Mouse (Mus musculus): ENCODE measurements around the gene Syngr4.
"Not testable (repeated sequence)": the region's sequence is repeated elsewhere in the genome, so short reads cannot be mapped to it uniquely, and the experiment has no call there.

Syngr4 gene

DNA sequence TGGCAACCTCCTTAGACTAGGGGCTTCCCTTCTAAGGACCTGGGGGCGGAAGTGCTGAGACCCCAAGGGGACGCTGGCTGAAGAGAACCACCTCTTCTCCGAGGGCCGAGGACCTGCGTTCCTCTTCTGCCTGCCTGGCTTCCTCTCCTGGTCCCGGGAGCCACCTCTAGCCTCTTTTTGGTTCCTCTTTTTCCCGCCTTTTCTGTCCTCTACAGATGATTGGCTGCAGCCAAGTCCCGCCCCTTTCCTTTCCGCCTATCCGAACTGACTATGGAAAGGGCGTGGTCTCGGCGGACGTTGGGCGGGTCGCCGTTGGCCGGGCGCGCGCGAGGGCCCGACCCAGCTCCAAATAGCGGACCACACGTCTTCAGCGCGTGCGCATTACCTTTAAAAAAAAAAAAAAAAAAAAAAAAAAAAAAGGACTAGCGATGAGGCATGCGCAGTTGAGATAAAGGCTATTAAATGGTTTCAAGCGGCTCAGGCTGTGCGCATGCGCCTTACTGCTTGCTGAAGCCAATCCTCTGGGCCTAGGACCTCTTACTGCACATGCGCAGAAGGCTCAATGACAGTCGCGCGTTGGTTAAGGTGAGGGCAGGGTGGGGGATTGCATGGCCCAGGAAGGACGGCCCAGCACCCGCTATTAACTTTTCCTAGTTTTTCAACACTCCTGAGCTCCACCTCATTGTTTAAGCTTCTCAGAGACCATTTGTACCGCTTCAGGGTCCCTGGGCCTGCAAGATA, at the start of gene Syngr4, which contains the start of gene Tmem143:
Gene Syngr4 (minus strand): TSS at position 198 of the 741 bp plus-strand sequence.
Gene Tmem143 (plus strand): TSS at position 425 of the 741 bp plus-strand sequence.
- in situ Hi-C loops (cut with MboI, MseI): no loop called here

DNA sequence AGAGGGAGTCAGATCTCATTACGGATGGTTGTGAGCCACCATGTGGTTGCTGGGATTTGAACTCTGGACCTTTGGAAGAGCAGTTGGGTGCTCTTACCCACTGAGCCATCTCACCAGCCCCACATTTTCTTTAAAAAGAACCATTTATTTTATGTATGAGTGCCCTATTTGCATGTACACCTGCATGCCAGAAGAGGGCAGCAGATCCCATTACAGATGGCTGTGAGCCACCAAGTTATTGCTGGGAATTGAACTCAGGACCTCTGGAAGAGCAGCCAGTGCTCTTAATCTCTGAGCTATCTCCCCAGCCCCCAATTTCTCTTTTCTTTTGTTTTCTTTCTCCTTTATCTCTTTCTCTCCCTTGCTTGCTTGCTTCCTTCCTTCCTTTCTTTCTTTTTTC, 46.8 kb upstream of the Syngr4 start:
- in situ Hi-C loops (cut with MboI, MseI): loop anchor here (5.0 kb wide), 2 partner anchors 69 to 211 kb away; no protein-coding TSS in a partner anchor

DNA sequence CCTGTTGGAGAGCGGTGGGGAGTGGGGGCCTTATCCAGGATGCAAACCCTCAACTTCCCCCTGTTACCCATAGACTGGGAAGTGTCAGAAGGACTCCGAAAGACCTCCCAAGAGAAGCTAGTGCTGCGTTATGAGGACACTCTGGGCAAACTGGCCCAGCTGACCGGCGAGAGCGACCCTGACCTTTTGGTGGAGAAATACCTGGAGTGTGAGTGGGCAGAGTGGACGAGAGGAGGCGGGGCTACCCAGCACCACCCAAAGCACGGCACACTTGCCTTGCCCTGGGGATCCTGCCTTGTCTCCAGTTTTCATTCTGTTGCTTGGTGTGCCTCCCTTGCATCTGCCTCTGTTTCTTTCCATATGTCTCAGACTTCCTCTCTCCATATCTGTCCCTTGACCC, 45.5 kb upstream of the Syngr4 start:
- in situ Hi-C loops (cut with MboI, MseI): loop anchor here (5.0 kb wide), 2 partner anchors 70 to 210 kb away; no protein-coding TSS in a partner anchor

- in situ Hi-C loops (cut with MboI, MseI): loop anchor here (5.0 kb wide), 2 partner anchors 72 to 208 kb away; no protein-coding TSS in a partner anchor
These were observed 43.3 kb upstream of the Syngr4 start for GRCm38 (mm10) chr7:45939836-45940235.

DNA sequence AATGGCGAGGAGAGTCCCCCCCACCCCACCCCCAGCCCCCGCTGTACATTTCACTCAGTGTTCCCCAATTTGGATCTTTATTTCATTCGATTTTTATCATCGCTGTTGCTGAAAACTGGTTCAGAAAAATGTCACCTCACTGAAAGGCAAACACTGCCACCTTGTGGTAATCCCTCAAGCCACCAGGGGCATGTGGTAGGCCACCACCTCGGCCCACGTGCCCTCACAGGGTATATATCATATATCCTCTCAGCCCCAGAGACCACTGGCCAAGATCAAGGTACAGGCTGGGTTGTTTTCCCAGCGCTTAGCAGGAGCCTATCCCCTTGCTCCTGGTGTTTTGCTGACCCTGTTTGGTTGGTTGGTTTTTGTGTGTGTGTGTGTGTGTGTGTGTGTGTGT, 38.6 kb upstream of the Syngr4 start:
- in situ Hi-C loops (cut with MboI, MseI): no loop called here

GRCm38 (mm10) chr7:45933766-45934165, 37.3 kb upstream of the Syngr4 start:
- in situ Hi-C loops (cut with MboI, MseI): not testable (repeated sequence)

DNA sequence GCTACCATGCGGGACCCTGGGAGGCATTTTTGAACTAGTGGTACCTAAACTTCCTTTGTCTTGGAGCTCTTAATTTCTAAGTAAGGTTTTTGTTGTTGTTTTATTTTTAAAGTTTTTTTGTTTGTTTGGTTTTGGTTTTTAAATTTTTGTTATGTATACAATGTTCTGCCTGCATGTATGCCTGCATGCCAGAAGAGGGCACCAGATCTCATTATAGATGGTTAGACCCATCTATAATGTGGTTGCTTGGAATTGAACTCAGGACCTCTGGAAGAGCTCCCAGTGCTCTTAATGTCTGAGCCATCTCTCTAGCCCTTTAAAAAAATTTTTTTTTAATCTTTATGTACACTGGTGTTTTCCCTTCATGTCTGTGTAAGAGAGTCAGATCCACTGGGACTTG, 33.2 kb upstream of the Syngr4 start:
- in situ Hi-C loops (cut with MboI, MseI): no loop called here

DNA sequence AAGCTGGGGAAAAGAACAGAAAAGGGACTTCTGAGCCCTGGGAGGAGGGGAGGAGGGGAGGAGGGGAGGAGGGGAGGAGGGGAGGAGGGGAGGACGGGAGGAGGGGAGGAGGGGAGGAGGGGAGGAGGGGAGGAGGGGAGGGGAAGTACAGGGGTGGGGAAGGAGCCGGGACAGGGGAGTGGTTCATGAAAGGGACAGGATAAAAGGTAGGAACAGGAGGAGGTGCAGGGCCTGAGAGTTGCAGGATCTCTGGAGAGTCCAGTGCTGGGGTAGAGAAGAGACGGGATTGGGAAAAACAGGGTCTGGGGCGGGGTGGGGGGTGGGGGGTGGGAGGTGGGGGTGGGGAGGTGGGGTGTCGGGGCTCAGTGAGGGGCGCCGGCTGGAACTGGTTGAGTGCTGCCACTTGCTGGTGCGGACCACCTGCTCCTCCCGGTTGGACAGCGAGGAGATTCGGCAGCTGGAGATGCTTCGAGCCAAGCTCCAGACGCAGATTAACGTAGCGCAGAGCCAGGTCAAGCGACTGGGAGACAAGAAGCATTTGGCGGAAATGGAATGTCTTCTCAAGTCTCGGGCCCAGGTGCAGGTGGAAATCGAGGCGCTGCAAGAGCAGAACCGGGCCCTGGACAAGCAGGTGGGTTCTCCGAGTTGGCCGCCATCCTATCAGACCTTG, 32.2 kb upstream of the Syngr4 start:
- in situ Hi-C loops (cut with MboI, MseI): no loop called here

GRCm38 (mm10) chr7:45924429-45924816, 27.9 kb upstream of the Syngr4 start:
- in situ Hi-C loops (cut with MboI, MseI): loop anchor here (5.0 kb wide), 2 partner anchors 122 to 182 kb away; no protein-coding TSS in a partner anchor

GRCm38 (mm10) chr7:45923762-45924428, 27.4 kb upstream of the Syngr4 start, which contains the start of gene Ccdc114:
Ccdc114 (plus strand) TSS chr7:45924072.
- in situ Hi-C loops (cut with MboI, MseI): loop anchor here (5.0 kb wide), 2 partner anchors 122 to 182 kb away; no protein-coding TSS in a partner anchor

DNA sequence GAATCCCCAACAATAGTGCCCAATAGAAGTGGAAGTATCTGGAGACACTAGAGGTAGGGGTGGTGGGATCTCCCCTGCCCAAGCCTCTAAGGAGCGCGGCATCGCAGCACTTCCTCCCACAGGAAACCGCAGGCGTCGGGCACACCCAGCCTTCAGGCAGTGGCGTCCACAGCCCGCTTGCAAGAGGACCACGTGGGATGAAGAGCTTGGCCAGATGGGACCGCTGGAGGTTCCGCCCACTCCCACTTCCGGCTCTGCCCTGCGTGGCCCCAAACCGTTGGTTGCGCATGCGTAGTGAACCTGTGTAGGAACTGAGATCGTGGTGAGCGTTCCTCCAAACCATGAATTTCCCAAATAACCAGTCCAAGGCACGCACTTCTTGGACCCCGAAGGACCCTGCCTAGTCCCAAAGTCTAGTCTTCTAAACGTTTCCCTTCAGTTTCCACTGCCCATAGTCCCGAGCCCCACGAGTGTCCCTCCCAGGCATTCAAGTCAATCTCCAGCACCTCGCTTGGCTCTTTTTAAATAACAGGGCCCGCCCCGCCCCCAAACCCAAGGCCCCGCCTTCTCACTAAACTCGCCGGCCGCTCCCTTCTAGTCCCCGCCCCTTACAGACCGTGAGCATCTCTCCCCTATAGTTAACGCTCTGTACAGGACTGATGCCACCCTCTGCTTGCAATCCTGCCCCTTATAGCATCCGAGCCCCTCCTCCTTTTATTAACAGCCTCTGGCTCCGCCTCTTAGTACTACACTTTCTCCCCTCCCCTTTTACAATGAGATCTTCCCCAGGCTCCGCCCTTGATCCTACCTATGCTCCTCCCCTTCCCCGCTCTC, 26.6 kb upstream of the Syngr4 start:
- in situ Hi-C loops (cut with MboI, MseI): loop anchor here (5.0 kb wide), 2 partner anchors 121 to 181 kb away; no protein-coding TSS in a partner anchor

DNA sequence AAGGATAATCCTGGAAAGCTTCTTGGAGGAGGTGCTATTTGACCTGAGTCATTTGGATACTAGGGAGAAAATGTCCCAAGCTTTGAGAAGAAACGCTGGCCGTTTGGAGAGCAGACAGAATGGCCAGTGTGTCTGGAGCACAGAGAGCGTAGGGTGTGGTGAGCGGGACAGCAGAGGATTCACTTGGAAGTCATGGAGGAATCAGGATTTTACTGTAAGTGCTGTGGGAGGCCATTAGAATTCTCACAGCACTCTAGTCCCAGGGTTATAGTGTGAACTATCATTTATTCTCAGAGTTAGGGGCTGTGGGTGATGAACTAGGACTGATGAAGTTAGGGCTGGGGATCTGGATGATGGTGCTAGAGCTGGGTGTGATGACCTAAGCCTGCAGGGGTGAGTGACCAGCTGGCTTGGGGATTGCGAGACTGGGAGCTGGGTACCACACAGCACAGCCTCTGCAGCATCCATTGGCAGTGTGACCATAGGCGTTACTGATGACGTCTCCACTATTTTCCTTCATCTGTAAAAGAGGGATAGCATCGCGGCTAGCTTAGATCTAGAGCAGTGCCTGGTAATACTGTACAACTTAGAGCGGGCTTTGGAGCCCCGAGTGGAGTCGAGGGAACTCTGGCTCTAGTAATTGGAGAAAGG, 25.6 kb upstream of the Syngr4 start:
- in situ Hi-C loops (cut with MboI, MseI): loop anchor here (5.0 kb wide), 2 partner anchors 120 to 180 kb away; no protein-coding TSS in a partner anchor

GRCm38 (mm10) chr7:45921242-45921621, 24.7 kb upstream of the Syngr4 start, which contains the start of gene Emp3:
Emp3 (minus strand) TSS chr7:45921404.
- in situ Hi-C loops (cut with MboI, MseI): loop anchor here (5.0 kb wide), 2 partner anchors 119 to 179 kb away; no protein-coding TSS in a partner anchor

- in situ Hi-C loops (cut with MboI, MseI): loop anchor here (5.0 kb wide), 2 partner anchors 118 to 178 kb away; no protein-coding TSS in a partner anchor
These were observed 24.2 kb upstream of the Syngr4 start for GRCm38 (mm10) chr7:45920583-45921241.

GRCm38 (mm10) chr7:45919761-45920160, 23.2 kb upstream of the Syngr4 start:
- in situ Hi-C loops (cut with MboI, MseI): loop anchor here (5.0 kb wide), 2 partner anchors 117 to 177 kb away; no protein-coding TSS in a partner anchor

DNA sequence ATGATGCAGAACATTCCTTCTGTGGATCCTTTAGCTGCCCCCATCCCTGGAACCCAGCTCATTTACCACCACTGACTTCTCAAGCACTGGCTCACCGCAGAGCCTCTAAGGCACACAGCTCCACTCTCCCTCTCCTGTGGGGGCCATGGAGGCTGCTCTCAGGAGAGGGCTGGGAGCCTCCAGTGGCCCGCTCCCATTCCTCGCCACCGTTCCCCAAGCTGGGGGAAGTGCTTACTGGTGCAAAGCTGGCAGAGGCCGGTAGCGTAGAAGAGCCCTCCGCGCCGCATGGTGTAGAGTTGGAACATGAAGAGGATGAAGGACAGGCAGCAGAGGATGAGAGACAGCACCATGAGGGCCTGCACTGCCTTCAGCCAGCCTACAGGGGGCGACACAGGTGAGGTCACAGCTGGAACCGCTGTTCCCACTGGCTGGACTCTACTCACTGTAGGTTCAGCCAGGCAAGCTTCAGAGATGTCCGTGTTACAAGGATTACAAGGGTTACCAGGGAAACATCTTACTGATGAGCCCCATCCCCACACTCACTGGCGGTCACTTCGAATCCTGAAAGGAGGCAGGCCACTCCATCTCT, 22.7 kb upstream of the Syngr4 start:
- in situ Hi-C loops (cut with MboI, MseI): no loop called here

DNA sequence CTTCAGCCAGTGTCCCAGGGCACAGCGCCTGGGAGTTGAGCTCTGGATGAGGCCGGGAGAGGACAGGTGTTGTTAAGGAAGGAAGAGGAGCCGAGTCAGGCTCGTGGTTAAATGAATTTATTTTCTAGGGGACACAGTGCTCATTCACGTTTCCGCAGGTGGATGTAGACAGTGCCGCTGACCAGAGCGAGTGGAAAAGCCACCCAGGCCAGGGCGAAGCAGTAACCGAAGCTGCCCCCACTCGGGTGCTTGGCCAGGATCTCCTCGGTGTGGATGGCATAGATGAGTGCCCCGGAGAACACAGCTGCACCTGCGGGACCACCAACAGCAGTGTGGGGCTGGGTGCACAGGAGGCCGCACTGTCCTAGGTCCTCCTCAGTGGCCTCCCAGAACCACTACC, 21.4 kb upstream of the Syngr4 start:
- in situ Hi-C loops (cut with MboI, MseI): no loop called here

DNA sequence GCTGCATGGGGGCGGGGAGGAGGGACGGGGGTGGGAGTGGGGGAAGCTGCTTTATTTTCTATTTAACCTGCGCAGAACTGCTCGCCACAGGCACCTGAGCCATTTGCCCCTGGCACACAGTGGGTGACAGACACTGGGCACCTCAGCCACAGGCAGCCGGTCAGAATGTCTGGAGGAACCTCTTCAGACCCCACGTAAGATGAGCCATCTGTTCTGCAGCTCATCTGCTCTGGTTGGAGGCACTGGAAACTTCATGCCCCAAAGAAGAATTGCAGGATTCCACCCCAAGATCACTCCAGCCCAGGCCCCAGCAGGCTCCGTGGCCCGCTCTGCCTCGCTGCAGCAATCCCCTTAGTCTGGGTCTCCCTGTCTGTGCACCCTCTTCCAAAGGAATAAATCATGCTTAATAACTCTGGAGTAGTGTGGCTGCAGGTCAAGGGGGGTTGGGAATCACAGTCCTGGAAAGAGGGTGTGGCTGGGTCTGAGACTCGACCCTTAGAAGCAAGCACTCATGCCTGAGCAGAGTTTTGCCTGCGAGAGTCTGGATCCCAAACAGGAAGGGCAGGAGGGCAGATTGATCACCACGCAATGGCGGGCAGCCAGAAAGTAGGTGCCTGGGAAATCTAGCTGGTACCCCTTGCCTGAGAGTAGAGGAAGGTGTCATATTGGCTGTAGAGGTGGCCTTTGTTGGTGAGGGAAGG, 20.6 kb upstream of the Syngr4 start:
- in situ Hi-C loops (cut with MboI, MseI): no loop called here

Measured in T-helper 2 cell (primary cell).